Mouse (Mus musculus): ENCODE measurements around the gene Txndc12.
A peak's percentile ranks its signal among the peaks of the same experiment; 100 is the strongest.

The Txndc12 gene

DNA sequence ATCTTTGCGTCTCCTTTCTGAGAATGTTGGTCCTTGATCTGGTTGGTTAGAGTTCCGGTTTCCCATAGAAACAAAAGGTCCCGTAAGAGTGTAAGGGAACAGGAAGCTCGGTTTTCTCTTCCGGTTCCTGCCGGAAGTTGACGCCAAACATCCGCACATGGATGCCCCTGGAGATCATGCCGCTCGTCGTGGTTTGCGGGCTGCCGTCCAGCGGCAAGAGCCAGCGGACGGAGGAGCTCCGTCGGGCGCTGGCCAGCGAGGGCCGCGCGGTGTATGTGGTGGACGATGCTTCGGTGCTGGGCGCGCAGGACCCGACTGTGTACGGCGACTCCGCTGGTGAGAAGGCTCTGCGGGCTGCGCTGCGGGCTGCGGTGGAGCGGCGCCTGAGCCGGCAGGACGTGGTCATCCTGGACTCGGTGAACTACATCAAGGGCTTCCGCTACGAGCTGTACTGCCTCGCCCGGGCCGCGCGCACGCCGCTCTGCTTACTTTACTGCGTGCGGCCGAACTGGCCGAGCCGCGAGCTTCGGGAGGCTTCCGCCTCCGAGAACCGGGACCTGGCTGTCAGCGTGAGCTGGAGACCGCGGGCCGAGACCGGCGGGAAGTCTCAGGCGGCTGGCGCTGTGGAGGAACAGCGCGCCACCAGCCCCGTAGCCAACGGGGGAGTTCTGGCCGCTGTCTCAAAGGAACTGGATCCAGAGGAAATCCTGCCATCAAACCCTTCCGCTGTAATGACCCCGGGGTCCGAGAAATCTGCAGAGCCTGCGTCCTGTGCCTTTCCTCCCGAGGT, 13.5 kb downstream of the Txndc12 start, which contains the start of gene Kti12:
Kti12 (plus strand) TSS at position 71 of the 790 bp plus-strand sequence.
- peak; percentile 71 for DNase-seq

DNA sequence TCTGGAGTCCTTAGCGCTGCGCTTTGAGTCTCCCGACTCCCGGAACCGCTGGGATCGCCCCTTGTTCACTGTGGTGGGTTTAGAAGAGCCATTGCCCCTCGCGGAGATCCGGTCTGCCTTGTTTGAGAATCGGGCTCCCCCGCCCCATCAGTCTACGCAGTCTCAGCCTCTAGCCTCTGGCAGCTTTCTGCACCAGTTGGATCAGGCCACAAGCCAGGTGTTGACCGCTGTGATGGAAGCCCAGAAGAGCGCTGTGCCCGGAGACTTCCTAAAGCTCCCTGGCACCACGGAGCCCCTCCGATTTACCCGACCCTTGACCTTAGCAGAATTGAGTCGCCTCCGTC, 14.1 kb downstream of the Txndc12 start, which contains the start of gene A730015C16Rik:
A730015C16Rik (minus strand) TSS at position 115 of the 344 bp plus-strand sequence.
- DNase-seq, result peak; percentile 19

DNA sequence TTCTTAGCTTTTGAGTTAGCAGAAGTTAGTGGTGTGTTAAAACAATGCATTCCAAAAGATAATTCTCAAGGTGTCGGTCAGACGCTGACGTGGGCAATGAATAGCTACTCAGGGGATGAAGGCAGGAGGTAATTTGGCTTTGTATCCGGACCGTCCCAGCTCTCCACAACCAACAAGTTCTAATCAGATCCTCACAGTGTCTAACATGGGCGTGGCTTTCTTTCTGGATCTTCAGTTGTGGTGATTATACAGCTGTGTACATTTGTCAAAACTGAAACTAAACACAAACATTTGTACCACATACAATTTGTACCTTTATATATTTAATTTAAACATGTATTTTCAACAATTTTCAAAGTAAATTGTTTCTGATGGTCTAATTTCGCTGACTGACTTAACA, 32.4 kb downstream of the Txndc12 start:
- no peak for DNase-seq

DNA sequence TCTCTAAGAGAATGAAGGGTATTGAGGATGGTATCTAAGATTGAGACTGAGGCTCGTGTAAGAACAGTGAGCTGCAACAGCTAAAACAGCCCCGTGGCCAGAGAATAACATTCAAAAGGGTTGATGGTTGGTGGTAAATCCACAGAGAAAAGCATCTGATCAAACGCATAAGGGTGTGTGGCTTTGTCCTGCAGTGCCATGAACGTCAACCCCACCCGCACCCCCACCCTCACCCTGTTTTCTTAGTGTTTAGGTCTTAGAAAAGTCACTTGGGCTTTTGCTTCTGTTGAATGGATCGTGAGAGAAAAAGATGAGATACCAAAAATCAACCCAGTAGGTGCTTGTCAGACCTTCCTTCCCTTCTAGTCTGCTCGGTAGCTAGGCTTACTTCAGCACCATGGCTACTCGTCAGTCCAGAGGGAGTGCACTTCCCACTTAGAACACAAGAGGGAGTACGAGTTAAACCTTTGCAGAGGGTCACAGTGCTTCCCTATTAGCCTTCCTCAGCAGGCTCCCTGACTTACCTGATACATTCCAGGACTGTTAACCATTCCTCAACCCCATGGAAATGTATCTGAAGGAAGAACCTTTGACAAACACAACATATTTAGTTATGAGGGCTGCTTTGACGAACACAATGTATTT, 35.5 kb downstream of the Txndc12 start:
- DNase-seq, result peak; percentile 79

DNA sequence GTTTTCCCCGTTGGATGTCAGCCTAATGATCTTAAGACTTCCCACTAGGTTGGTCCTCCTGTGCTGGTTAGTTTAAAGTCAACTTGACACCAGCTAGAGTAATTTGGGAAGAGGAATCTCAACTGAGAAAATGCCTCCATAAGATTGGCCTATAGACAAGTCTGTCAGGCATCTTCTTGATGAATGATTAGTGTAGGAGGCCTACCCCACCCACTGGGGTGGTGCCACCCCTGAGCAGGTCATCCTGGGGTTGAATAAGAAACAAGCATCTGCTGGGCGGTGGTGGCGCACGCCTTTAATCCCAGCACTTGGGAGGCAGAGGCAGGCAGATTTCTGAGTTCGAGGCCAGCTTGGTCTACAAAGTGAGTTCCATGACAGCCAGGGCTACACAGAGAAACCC, 39.3 kb downstream of the Txndc12 start:
- DNase-seq, result no peak

DNA sequence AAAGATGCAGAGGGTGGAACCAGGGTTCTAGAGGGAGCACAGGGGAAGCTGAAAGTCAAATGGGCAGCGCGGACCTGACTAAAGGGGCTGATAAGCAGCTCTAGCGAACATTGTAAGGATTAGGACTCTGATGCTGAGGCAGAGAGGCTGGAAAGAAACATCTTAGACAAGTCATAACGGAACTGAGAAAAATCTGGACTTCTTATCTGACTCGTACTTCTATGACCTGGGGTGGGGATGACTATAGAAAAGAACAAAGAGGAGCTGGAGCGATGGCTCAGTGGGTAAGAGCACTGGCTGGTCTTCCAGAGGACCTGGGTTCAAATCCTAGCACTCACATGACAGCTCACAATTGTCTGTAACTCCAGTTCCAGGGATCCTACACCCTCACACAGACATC, 43.5 kb downstream of the Txndc12 start:
- no peak for DNase-seq

DNA sequence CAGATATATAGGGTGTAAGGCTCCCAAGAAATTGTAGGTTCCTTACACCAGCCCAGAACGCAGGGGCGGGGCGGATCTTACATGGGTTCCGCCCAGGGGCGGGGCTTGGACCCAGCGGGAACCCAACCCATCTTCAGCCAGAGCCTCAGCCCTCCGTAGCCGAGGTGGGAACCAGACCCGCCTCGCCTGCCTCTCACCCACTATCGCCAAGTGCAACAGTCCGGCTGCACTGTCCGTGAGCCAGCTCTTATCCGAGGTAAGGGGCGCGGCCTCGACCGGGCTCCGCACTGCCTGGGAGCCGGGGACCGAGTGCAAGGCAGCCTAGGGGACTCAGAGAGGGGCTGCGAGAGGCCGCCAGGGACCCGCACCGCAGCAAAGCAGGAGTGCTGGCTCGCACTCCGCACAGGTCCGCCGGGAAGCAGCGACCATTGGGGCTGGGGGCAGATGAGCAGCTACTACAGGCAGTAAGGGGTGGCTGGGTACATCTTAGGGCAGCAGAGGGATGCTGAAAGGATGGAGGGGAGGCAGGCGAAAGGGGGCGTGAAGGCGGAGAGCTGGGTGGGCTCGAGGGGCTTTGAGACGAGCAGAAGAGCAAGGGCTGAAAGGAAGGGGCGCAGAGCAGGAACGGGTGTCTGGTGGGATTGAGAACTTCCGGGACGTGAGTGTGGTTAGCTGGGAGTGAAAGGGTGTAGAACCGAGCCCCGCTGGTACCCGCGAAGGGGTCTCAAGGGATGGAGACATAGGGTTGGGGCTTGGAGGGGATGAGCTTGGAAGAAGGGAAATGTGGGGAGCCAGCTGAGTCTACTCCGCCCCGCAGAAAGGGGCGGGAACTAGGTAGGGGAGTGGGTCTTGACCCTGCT, 44.8 kb downstream of the Txndc12 start, which contains the start of gene Rab3b:
Rab3b (plus strand) TSS at position 101 of the 860 bp plus-strand sequence.
- peak; percentile 55 for DNase-seq

DNA sequence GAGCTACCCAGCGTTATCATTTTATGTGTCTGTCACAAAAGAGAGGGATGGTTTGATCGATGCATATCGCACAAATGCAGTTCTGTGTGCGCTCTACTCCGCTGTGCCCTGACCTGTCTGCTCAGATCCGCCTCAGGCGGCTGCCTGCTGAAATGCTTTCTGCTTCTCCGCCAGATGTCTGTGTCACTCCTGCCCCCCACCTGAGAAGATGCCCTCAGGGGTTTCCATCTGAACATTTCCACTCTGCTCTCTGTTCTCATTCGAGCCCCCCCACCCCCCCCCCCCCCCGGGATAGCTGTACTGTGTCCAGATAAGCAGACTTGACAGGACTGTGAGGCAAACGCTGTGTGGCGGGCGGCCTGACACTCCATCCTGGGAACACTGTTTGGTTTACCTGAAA, 49.4 kb downstream of the Txndc12 start:
- DNase-seq, result no peak

DNA sequence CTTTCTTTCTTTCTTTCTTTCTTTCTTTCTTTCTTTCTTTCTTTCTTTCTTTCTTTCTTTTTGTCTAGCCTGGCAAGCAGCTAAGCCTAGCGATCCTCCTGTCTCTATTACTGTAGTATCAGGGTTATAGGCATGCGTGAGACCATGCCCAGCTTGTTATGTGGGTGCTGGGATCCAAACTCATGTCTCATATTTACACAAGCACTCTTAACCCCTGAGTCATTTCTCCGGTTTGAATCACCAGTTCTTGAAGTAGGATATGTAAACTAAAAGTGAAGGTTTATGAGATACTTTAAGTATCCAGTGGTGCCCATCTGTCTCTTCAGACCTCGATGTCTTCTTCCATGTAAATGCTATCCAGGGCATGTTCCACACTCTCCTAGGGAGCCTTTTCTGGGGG, 53.1 kb downstream of the Txndc12 start:
- DNase-seq, result no peak

DNA sequence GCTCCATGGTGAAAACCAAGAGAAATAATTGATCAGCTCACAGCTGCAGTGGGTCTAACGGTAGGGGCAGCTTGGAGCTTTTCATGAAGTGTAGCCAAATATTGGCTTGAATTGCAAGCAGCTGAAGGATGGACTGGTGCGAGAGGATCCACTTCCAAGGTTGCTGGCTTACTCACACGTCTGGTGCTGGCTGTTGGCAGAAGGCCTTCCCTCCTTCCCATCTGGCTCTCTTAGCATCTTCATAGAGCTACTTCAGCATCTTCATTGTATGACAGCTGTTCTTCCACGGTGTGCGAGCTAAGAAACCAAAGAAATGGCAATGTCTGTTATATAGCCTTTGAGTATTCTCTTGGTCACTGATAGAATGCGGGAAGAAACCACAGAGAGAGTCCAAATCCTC, 56.5 kb downstream of the Txndc12 start:
- DNase-seq, result no peak

DNA sequence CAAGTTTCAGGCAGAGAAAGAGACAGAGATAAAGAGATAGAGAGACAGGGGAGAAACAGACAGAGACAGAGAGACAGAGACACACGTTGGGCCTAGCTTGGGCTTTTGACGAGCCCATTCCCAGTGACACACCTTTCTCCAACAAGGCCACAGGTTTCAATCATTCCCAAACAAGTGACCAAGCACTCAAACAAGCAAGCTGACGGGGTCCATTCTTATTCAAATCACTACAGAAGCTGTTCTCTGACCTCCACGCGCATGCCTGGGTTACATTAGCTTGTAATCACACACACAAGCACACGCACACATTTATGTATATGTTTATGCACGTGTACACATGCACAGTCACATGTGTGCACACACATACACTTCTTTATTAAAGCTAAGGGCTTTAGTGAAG, 66.0 kb downstream of the Txndc12 start:
- no peak for DNase-seq

DNA sequence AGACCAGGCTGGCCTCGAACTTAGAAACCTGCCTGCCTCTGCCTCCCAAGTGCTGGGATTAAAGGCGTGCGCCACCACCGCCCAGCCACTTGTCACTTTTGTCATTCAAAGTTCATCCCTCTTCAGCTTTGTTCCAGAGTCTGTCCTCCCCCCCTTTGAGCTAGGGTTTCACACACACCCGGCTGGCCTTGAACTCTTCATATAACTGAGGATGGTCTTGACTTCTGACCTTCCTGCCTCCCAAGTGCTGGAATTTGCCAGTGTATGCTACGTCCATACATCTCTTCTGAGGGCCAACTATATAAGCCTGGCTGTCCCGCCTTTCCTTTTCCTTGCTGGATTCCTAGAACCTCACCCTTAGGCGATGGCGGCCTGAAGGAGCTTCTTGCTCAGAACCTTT, 68.5 kb downstream of the Txndc12 start:
- DNase-seq, result no peak

DNA sequence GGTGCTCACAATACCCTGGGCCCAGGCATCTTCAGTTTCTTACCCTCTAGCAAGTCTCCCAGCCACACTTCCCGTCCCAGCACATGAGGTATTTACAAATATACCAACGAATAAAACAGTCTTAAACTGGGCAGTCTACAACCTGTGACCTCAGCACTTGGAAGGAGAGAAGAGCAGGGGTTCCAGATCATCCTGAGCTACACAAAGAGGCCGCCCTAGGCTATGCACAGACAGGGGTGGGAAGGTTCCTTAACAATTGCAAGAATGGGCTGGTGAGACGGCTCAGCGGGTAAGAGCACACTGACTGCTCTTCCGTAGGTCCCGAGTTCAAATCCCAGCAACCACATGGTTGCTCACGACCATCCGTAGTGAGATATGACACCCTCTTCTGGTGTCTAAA, 68.9 kb downstream of the Txndc12 start:
- no peak for DNase-seq

DNA sequence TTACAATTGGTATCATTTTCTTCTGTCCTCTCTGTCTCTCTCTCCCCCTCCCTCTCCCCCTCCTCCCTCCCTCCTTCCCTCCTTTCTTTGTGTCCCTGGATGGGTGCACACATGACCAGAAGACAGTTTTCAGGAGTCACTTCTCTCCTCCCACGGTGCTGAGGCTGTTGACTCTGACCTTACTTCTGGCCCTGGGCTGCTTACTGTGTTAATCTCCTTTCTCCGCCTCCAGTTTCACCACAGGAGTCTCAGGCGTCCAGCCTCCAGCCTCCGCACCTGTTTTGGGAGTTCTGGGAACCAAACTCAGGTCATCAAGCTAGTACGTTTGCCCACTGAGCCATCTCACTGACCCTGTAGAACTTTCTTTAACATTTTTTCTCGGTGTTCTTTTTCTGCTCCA, 69.7 kb downstream of the Txndc12 start:
- DNase-seq, result no peak

DNA sequence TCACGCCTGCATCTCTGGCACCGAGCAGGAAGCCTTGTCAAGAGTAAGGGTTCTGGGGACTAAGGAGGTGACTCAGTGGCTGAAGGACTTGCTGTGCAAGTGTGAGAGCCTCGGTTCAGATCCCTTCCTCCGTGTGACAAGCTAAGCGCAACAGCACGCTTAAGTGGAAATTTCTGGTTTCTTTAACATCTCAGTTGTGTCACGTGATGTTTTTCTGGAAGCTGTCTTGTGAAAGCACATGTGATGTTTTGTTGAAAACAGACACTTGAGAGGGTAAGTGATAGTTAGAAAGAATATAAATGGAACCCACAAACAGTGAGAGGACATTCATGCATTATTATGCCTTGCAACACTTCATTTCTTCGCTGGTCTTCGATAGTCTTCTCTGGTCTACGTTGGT, 70.4 kb downstream of the Txndc12 start:
- DNase-seq, result no peak

DNA sequence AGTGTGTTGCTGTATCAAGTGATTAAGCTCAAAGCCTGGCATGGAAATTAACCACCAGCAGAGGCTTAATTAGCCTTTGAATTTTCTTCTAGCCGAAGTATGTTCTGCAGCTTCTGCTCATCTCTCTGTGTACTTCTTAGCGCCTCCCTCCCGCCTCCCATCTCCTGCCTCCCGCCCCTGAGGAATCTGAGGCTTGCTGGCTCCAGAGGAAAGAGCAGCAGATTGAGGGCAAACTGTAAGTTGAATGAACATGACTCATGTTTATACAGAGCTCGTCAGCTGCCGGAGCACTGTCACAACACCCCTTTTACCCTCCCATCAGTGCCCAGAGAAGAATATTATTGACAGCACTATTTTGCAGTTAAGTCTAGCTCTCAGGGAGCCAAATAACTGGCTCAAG, 71.5 kb downstream of the Txndc12 start:
- DNase-seq, result no peak

DNA sequence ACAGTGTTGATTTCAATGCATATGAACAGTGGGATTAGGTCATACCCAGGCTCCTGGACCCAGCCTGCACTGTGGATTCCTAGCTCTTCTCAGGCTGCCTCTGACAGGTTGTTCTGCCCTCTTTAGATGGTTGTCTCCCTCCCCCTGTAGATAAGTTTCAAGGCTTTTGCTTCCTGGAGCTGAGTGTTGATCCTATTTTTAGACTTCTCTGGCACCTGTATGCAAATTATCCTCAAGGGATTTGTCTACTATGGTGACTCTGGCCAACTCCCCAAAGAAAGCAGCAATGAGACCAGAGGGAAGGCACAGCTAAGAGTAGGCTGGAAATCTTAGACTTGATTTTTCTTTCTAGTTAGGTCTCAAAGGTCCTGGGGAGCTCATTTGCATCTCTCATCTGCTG, 73.1 kb downstream of the Txndc12 start:
- DNase-seq, result no peak

DNA sequence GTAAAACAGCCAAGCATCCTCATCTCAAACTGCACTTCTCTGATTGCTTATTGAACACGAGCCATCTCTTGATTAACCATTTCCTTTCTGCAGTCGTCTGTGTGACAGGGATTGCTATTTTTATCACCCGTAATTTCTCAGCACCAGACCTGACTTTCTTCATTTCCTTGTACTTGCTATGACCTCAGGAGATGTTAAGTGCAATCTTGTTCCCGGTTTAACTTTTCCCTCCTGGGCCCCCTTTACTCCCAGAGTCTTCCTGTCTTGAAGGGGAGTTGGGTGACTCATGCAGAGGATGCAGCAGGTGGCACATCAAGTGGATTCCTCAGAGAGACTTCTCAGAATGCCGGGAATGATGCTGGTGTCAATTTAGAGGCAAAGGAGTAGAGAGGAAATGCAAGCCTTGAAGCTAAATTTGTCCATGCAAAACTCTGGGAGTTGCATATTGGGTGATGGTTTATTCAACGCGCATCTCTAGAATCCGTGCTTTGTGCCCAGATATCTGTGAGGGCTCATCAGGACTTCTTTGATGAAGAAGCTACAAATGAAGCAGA, 75.5 kb downstream of the Txndc12 start:
- DNase-seq, result no peak
